Mouse (Mus musculus) monocyte, adult 5-6 weeks (primary cell): Measurements from ENCODE around the gene Art4. TPM values are rescaled to one million over a fixed set of nuclear protein-coding genes. Genes with fewer than 3 reads are reported as not detected.
"Not testable (repeated sequence)": the region's sequence is repeated elsewhere in the genome, so short reads cannot be mapped to it uniquely, and the experiment has no call there.

Source experiments
- ATAC-seq: fragments of 153-309, 156-312 bp; replicated peaks from 2 replicates; pipeline ENCODE4 v1.8.0; 2017; ENCODE audit warnings: mild to moderate bottlenecking; ENCODE audit not compliant: low TSS enrichment, insufficient number of reproducible peaks, severe bottlenecking, poor library complexity, low FRiP score
- total RNA-seq: library from RNA; stranded (forward); fragments of 200-1000, 200-491, 200-594 nt; gene quantifications from 3 replicates; pipeline ENCODE4 v1.2.3, GENCODE M21; 2017

The Art4 gene
- not detected in 3 replicates for total RNA-seq

DNA sequence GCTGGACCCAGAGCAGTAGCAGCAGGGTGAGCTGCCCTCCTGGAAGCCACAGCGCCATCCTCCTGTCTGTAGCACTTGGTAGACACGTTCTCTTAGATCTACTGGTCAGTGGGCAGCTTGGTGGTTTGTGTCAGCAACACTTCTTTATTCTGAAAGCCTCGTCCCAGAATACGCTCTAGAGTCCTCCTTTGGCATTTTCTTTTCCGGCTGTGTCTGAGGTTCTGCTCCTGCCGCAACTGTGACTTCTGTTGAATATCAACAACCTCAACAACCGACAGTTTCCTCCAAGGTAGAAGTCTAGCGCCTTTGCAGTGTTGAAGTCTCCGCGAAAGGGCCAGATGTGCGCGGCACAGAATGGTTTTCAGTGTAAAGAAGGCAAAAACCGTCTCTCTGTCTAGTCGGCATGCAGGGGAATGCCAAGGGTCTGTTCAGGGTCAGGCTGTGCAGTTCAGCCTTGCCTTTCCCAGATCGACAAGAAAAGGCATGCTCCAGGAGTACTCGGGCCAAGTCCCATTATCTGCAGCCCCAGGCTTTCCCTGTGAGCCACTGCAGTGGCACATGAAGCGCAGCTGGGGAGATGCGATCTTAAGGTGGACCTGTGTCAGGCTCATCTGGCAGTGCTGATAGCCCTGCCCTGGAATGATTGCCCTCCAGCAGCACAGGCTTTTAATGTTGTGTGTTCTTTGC lies at the start of gene Art4:
TSS of gene Art4 (minus strand) at position 548 of the 687 bp plus-strand sequence.
- no peak for ATAC-seq

DNA sequence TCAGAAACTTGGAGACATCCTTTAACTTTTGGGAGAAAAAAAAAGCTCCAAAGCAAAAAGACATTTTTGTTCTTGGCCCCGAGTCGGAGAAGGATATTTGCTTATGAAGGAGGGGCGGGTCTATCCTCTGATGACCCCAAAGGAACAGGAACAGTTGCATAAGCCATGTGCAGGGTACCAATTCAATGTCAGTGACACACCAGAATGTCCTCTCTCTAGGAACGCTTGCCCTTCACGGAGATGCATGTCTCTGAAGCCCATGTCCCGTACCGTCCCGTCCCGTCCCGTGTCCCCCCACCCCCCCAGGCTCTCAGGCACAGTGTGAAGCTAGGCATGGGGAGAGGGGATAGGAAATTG lies 49.4 kb upstream of the Art4 start:
- ATAC-seq = no peak

DNA sequence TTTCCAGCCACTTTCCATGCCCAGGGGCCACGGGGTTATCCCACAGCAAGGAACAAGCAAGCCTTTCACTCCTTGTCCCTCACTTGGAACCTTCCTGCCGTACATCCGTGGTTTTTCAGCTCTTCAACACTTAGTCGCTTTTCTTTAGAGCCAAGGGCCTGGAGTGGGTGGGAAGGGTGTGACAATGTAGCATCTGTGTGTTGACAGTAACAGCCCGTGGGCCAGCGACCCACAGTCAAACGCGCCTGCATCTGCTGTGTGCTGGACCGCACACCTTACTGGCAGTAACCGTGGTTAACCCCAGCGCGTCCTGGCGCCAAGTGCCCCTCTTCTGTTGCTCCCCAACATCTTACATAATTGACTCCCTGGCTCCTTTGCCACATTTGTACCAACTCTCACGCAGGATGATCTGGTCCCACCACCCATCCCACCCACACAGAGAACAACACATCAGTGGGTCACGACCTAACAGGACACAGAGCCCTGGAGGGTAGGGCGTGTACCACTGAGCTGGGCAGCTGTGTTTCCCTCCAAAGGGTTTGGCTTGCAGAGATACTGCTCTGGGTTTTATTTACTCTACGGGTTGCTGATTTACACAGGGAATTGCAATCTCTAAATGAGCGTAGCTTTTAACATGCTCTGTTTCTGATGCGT lies 48.9 kb upstream of the Art4 start:
- ATAC-seq = no peak

DNA sequence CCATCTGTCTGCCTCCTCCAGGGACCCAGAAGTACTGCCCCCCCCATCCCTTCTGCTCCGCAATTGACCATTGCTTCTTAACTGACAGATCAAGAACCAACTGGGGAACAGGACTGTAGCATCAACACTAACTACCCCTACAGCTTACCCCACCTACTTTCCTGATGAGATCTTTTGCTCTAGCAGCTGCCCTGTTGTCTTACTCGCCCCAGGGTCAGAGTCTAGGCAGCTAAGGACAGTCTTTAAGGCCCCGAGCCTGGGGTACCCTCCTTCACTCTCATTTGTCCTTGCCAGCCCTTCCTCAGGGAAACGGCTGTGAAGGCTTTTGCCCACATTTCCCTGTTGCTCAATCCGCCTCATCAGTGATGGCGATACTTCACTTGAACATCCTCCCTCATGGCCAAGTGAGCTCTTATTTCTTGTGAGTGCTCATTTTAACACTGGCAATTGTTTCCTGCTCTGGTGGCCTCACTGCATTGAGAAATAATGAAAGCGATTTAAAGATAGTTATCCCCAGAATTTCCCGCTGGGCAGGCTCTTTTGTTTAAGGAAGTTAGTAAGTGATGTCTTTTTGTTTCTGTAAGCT lies 46.4 kb upstream of the Art4 start:
- no peak for ATAC-seq

DNA sequence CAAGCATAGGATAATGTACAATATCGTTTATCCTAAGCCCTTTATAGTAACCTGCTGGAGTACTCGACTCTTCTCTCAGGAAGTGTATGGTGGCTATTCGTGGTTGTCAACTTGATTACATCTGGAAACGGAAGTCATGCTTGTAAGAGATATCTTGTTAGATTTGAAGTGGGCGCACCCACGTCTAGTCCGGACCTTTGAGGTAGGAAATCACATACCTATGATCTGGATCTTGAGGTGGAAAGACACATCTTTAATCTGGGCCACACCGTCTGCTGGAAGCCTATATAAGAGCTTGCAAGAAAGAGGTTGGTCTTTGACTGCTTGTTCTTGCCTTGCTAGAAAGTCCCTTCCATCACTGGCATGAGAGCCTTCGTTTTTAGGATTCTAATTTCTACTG lies 45.0 kb upstream of the Art4 start:
- no peak for ATAC-seq

DNA sequence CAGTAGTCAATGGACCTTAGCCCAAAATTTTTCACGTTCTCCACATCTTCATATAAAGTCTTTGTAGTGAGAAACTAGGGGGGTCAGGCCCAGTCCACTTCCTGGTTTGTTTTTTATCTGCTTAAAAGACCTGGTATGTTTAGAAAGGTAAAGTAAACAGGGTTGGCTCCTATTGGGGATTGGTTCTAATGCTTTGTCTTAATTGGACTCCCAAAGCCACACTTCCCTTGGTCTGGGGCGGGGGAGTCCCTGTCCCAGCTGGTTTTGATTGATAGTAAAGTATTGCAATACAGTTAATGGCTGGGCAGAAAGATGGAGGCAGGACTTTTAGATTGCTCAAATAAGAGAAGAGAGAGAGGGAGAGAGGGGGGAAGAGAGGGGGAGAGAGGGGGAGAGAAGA lies 43.5 kb upstream of the Art4 start:
- no peak for ATAC-seq

DNA sequence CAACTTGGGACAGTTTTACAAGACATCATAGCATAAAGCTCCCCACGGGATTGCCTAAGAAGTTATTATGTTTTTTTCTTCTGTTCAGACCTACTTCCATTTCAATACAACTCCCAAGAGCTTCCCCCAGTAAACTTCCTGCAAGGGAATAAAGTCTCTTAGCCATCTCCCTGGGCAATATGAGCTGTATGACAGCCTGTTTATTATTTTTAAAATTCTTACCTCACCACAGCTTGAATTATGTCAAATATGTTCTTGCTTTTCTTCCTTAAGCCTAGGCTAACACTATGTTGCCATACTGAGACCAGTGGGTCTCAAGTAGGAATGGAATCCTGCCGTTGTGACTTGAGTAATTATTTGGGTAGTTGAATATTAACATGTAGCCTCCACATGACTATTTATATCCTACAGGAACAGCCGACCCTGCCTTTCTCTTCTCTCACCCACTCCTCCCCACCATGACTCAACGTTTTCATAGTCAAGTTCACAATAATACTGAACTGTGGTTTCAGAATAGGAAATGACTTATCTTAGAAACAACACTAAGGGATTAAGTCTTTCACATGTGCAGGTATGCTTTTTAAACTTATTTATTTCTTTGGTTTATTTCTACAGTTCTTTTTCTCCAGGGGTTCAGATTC lies 43.0 kb upstream of the Art4 start:
- ATAC-seq = no peak

DNA sequence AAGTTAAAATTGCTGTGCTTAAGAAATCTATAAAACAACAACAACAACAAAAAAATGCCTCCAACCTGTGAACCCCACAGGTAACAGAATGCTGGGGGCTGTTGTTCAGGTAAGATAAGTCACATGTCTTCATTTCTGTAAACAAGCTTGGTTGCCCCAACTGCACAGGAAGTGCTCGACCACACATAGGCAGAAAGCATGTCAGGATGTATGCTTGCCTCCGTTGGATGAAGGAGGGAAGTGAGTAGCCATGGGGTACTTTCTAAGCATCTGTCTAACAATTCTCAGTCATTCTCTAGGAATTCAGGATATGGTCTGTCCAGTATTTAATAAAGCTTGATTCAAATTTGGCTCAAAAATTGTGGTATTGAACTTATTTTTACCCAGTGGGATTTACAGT lies 41.4 kb upstream of the Art4 start:
- no peak for ATAC-seq

DNA sequence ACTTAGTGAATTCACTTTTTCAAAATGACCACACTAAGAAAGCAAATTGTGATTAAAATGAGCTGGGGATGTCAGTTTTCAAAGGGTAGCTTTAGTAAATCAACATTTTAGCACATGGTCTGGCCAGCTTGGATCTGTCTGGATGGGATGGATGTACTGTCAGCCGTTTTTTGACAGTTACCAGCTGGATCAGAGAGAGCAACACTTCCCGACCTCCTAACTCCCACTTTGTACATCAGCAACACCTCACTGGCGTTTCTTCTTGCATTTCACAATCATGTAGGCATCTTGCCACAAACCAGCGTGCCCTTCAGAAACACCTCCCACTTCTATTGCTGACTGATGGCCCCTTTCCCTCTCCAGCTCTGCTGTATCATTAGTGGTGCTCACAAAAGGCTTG lies 40.7 kb upstream of the Art4 start:
- no peak for ATAC-seq

DNA sequence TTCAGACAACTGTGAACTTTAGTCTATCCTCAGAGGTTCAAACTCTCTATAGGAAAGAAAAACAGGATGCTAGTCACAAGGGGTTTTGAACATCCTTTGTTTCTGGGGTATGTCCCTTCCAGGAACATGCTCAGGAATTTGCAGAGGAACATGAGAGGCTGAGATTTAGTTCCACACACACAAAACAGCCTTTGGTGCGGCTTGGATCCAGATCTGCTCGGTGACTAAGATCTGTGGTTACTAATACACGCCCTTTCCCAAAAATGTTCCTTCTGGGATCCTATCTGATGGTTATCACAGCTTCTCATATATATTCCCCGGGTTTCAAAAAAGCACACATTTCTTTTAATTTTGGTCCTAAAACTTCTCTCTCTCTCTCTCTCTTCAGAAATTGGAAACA lies 40.3 kb upstream of the Art4 start:
- no peak for ATAC-seq

DNA sequence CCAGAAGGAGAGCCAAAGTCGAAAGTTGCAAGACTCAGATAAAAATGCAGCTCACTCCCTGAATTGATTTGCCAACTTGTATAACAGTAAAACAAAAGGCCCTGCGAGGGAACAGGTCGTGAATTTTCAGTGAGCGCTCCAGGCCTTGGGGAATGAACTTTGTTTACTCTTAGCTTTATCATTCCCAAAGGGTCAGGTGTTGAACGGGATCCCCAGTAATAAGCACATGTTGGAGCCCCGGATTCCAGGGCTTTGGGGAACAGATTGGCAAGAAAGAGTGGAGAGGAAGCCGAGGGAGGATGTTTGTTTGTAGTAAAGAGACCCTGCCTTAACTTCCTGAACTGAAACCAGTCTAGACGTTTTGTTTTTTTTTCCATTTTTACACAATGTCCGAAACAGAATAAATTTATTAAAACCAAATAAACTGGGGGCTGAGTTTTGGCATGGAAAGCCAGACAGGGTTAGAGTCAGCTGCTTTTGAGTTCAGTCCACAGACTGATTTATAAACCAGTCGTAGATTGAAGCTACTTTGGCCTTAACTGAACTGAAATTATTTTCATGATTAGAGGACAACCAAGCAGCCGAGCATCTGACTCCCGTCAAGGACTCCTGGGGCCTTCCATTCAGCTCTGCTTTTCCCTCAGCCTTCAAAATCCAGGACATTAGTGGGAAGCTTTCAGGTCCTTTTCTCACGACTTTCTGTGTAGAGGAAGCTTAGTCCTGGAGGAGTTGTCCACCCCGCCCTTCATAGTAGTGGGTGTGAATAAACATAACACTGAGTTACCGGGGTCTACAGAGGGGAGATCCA lies 37.2 kb upstream of the Art4 start:
- ATAC-seq = no peak

DNA sequence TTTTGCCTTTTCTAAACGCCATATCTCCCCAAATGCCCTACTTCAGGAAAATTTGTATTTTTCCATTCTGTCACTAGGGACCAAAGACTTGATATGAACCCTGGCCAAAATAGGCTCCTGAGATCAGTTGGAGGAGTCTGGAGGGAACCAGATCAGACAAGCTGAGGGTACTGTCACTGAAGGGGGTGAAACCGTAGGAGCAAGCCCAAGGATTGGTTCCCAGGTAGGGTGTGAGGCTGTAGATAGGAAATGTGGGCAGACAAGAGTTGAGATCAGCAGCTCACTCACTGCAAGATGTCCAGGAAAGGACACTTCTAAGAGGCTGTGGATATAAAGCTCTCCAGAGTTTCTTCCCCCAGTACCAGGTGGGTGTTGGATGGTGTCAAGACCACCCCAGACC lies 34.5 kb upstream of the Art4 start:
- ATAC-seq = no peak

DNA sequence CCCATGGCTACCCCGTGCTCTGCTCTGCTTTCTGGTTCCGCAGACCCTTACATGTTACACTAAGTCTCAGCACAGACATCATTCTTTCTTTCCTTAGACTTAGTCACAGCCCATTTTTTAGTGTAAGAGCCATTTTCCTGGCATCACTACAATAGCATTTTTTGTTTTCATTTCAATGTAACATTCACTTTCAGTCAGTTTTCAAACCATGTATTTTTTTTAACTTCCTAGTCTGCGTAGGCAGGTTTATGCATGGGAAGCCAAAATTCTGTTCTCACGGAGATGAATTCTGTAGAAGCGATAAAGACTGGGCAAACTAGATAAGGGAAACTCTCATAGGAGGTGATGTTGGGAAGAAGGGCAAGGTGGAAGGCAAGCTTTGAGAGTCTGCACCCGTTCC lies 32.0 kb upstream of the Art4 start:
- ATAC-seq = no peak

DNA sequence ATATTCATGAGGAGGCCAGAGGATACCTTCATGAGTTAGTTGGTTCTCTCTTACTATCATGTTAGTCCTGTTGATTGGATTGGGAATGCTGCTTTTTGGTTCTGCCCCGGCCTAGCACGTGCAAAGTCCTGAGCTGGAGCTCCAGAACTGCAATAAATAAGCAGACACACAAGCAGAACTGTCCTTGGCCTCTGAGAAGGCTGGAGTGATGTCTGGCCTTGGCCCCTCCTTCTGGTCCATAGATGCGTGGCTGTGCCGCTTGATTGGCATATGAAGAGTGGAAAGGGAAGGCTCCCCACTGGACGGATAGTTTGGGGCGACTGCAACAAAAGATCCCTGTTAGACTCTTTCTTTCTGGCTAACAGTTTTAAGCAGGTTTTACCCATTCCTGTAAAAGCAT lies 31.5 kb upstream of the Art4 start:
- ATAC-seq = no peak

DNA sequence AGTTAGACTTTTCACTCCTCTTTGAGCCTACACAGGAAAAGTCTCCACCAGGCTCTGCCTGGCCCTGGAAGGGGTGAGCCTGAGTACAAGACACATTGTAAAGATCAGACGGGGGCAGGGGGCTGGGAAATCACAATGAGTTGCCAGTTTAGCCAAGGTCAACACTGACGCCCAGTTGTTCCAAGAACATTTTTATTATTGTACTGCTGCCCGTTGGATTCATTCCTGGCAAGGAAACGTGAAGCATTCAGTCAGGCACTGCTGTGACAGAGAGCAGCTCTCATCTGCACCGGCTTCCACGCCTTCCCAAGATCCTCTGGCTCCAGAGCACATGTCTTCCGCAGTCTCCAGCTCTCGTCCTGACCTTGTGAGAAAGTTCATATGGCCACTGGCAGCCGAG lies 30.3 kb upstream of the Art4 start:
- ATAC-seq = no peak

DNA sequence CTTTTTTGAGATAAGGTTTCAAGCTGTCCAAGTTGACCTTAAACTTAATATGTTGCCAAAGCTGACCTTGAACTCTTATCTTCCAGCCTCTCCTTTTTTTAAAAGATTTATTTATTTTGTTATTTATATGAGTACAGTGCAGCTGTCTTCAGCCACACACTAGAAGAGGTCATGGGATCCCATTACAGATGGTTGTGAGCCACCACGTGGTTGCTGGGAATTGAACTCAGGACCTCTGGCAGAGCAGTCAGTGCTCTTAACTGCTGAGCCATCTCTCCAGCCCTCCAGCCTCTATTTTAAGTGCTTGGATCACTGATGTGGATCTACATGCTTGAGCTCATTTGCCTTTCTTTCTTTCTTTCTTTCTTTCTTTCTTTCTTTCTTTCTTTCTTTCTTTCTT lies 27.2 kb upstream of the Art4 start:
- ATAC-seq = not testable (repeated sequence)

DNA sequence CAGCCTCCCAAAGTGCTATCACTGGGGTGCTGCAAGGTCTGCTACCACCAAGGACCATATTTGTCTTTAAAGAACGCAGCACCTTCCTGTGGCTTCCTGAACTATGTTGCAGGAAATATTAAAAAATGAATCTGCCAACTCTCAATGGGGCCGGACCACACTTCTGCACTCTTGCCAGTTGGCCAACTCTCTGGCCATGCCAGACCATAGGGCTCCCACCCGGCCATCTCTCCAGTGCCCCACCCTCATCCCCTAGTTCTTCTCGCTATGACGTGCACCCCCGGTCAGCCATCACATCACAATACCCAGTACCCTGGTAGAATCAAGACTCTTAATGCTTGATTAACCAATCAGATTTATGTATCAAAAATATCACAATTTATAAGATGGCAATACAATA lies 26.4 kb upstream of the Art4 start:
- ATAC-seq = no peak

DNA sequence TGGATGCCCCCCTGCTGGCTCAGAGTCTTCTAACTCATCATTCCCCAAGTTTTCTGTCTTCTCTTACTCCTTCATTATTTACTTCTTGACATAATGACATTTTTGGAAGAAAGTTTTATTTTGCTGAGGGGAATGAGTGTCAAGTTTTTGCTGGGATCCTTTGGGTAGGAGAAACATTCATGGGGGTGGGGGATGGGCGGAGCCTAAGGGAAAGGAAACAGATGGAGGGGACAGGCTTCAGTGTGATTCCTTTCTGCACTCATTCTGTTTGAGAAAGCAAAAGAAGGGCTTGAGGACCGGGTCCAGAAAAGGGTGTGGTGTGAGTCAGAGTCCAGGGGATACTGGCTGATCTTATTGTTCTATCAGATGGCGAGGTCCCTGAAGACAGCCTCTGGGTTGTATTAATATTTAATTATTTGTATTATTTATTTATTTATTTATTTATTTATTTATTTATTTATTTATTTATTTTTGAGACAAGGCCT lies 25.9 kb upstream of the Art4 start:
- ATAC-seq = no peak

DNA sequence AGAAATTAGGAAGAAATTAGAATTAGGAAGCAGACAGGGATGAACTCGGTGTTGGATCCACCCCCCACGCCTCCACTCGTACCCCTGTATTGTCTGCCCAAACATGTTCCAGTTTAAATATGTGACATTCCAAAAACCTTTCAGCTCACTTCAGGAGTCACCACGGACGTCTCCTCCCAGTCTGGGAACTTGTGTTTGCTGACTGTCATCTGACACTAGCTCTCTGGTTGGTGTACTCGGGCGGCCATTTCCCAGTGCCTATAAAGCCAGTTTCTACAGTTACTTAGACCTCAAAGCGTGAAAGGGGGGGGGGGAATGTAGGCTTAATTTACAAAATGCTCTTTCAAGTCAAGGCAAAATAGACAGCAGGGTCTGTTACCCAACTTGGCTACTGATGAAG lies 24.1 kb upstream of the Art4 start:
- no peak for ATAC-seq
